Mouse (Mus musculus) lung, adult 2 months (tissue): ENCODE measurements at regions not wholly inside any gene's neighbourhood (a gene's known extent, or its start where the extent isn't known, plus 50 kb on each side); places are given as distances from the start of the nearest gene placed in this dataset.

Source experiments
- CTCF ChIP-seq: fragments of 200-500 bp; IDR thresholded peaks from 2 replicates; pipeline ENCODE4 v1.5.1; 2011; ENCODE audit warnings: mild to moderate bottlenecking, low read length, control low read depth; ENCODE audit not compliant: insufficient read depth
- POLR2A ChIP-seq: fragments of 200-500 bp; IDR thresholded peaks from 2 replicates; pipeline ENCODE4 v1.6.1; 2011; ENCODE audit warnings: low read depth, mild to moderate bottlenecking, control low read depth, low read length, borderline replicate concordance; ENCODE audit errors: extremely low read depth

- TF ChIP-seq CTCF, result no peak
- no peak for TF ChIP-seq POLR2A
Measured at GRCm38 (mm10) chr16:24247291-24247690, 146.0 kb upstream of the Lpp start.
